Mouse (Mus musculus): Measurements from ENCODE around the gene D17H6S53E. TPM values are rescaled to one million over a fixed set of nuclear protein-coding genes. Genes with fewer than 3 reads are reported as not detected.

The D17H6S53E gene
- 10 to 100 TPM; 11.8 to 18.8 TPM for total RNA-seq (2021)
- long read RNA-seq, experiment 1, partial matches to known transcripts, result 1 of 2 reads
- long read RNA-seq, experiment 1, other reads (novel, unspliced or antisense), result 1 of 2 reads
- long read RNA-seq, experiment 2, result 0 reads

- DNase-seq, result peak; percentile 74
These were observed at the start of gene D17H6S53E for GRCm38 (mm10) chr17:35126206-35126611. D17H6S53E (plus strand) TSS chr17:35126373.

- DNase-seq, result no peak
These were observed 49.5 kb upstream of the D17H6S53E start, which contains the start of gene Ly6g6e for GRCm38 (mm10) chr17:35076507-35077176. Ly6g6e (plus strand) TSS chr17:35076902.

GRCm38 (mm10) chr17:35077285-35077684 lies 48.9 kb upstream of the D17H6S53E start:
- no peak for DNase-seq

GRCm38 (mm10) chr17:35077786-35078233 lies 48.4 kb upstream of the D17H6S53E start, which contains the start of gene Ly6g6d:
Ly6g6d (minus strand) TSS chr17:35078065.
- DNase-seq, result peak; percentile 38

GRCm38 (mm10) chr17:35079778-35080177 lies 46.4 kb upstream of the D17H6S53E start:
- DNase-seq, result no peak

GRCm38 (mm10) chr17:35080248-35080647 lies 45.9 kb upstream of the D17H6S53E start:
- no peak for DNase-seq

GRCm38 (mm10) chr17:35080710-35081109 lies 45.5 kb upstream of the D17H6S53E start:
- DNase-seq, result no peak

GRCm38 (mm10) chr17:35082841-35083576 lies 43.2 kb upstream of the D17H6S53E start:
- DNase-seq, result no peak

GRCm38 (mm10) chr17:35083929-35084497 lies 42.2 kb upstream of the D17H6S53E start:
- no peak for DNase-seq

GRCm38 (mm10) chr17:35085208-35085865 lies 40.8 kb upstream of the D17H6S53E start, which contains the start of gene Ly6g6f:
Ly6g6f (minus strand) TSS chr17:35085610.
- no peak for DNase-seq

- no peak for DNase-seq
These were observed 38.0 kb upstream of the D17H6S53E start for GRCm38 (mm10) chr17:35088151-35088550.

- peak; percentile 93 for DNase-seq
These were observed 37.1 kb upstream of the D17H6S53E start, which contains the start of gene Abhd16a for GRCm38 (mm10) chr17:35088825-35089644. Abhd16a (plus strand) TSS chr17:35089263.

GRCm38 (mm10) chr17:35090166-35090932 lies 35.8 kb upstream of the D17H6S53E start:
- no peak for DNase-seq

GRCm38 (mm10) chr17:35092403-35093198 lies 33.6 kb upstream of the D17H6S53E start:
- DNase-seq, result no peak

- DNase-seq, result no peak
These were observed 31.5 kb upstream of the D17H6S53E start for GRCm38 (mm10) chr17:35094475-35095365.

- DNase-seq, result no peak
These were observed 29.6 kb upstream of the D17H6S53E start for GRCm38 (mm10) chr17:35096597-35096996.

GRCm38 (mm10) chr17:35097164-35097655 lies 29.0 kb upstream of the D17H6S53E start:
- no peak for DNase-seq

- DNase-seq, result no peak
These were observed 25.9 kb upstream of the D17H6S53E start for GRCm38 (mm10) chr17:35100196-35100765.
